Mouse (Mus musculus): Measurements from ENCODE around the gene Anks4b. TPM values are rescaled to one million over a fixed set of nuclear protein-coding genes. Genes with fewer than 3 reads are reported as not detected.

Gene Anks4b
- polyA plus RNA-seq, 1 experiment from 2014 or later, result 2.5 TPM

DNA sequence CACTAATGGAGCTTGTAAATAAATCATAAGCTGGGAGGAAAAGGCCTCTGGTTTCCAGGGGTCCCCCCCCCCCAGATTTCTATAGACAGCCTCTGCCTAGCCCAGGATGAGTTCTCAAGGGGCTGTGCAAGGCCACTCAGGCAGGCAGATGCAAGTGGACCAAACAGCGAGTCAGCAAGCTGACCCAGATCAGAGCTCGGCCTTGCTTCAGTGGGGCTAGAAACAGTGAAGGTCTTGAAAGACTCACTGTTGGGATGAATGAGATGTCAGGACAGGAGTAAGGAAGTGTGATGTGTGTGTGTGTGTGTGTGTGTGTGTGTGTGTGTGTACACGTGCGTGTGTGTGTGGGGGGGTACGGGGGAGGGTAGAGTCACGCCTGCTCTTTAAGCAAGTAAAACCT lies 19.2 kb downstream of the Anks4b start:
- 75% methylated on average over 6 of the region's 6 CpGs for WGBS
- no peaks in the 10 kb centered on the region for H3K9me3 ChIP-seq (replicated peaks; ENCODE audit: low read length)
- TF ChIP-seq CTCF (IDR thresholded peaks at IDR 0.05; ENCODE audit: low read depth), result no peak
- H3K4me2 ChIP-seq (ENCODE audit: low read length), result no peak overlapping the region
- ATAC-seq (replicated peaks; ENCODE audit: low FRiP score, low read depth), result no peak
- H3K27ac ChIP-seq, result no peak overlapping the region
- H3K27me3 ChIP-seq (ENCODE audit: insufficient read depth, low read length), result no peaks in the 10 kb centered on the region
- no peaks in the 10 kb centered on the region for H3K36me3 ChIP-seq (ENCODE audit: insufficient read depth, low read length)
- no peak overlapping the region for H3K9ac ChIP-seq (ENCODE audit: low read depth, low read length)
- DNase-seq (ENCODE audit: low spot score), result no peak
- no peak overlapping the region for H3K4me3 ChIP-seq (replicated peaks; ENCODE audit: low read depth, low read length)
- H3K4me1 ChIP-seq (replicated peaks; ENCODE audit: insufficient read depth, low read length), result no peaks in the 10 kb centered on the region

DNA sequence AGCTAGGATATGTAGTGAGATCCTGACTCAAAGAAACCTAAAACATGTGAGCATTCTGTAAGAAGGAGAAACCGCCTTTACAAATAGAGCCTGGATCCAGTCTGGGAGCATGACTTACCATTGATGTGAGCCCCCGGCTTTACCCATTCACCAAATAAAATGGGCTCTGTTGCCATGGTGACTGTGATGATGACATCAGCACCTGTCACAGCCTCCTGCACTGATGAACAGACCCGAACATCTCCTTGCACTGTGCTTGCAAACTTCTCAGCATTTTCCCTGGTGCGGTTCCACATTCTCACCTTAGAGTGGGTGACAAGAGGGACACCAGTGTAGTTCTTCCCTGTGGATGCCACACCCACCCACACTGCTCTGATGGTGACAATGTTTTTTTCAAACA lies 21.5 kb downstream of the Anks4b start:
- Histone ChIP-seq H3K4me3 (replicated peaks; ENCODE audit: low read depth, low read length) (no peak overlapping the region), H3K4me1 (replicated peaks; ENCODE audit: insufficient read depth, low read length) (no peaks in the 10 kb centered on the region), H3K9ac (ENCODE audit: low read depth, low read length) (no peak overlapping the region), H3K4me2 (ENCODE audit: low read length) (no peak overlapping the region), H3K27me3 (ENCODE audit: insufficient read depth, low read length) (no peaks in the 10 kb centered on the region), H3K27ac (no peak overlapping the region), H3K36me3 (ENCODE audit: insufficient read depth, low read length) (no peaks in the 10 kb centered on the region), H3K9me3 (replicated peaks; ENCODE audit: low read length) (no peaks in the 10 kb centered on the region)
- ATAC-seq (replicated peaks; ENCODE audit: low FRiP score, low read depth) (no peak), DNase-seq (ENCODE audit: low spot score) (no peak)
- 90% methylated on average over 4 of the region's 4 CpGs for WGBS
- no peak for TF ChIP-seq CTCF (IDR thresholded peaks at IDR 0.05; ENCODE audit: low read depth)

DNA sequence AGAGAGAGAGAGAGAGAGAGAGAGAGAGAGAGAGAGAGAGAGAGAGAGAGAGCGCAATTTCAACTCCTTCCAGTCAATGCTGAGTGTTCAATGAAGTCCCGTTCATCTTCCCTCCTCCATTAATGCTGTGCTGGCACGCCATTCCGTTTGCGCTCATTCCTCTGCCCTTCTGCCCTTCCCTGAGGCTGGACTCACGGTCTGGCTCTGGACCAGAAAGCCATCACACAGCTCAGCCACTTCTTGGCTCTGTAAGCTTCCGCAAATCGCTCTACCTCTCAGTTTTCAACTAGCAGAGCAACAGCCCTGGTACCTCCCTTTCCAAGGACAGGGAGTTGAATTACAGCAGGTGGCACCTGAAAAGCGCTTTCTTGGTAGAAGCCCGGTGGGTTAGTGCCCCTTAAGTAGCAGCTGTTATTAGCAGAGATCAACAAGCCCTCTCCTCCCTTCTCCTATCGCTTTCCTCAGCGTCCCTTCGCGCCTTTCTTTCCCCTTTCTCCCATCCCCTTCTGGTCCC lies 27.6 kb downstream of the Anks4b start:
- DNase-seq (ENCODE audit: low spot score) (peak; percentile 12), ATAC-seq (replicated peaks; ENCODE audit: low FRiP score, low read depth) (no peak)
- H3K4me1 ChIP-seq (replicated peaks; ENCODE audit: insufficient read depth, low read length), result 0 out of 2 replicates have a peak, but pooled peaks cover 2% of the 10 kb centered on the region
- no peaks in the 10 kb centered on the region for H3K36me3 ChIP-seq (ENCODE audit: insufficient read depth, low read length)
- H3K9me3 ChIP-seq (replicated peaks; ENCODE audit: low read length), result no peaks in the 10 kb centered on the region
- whole genome bisulfite sequencing, result 3% methylated on average over 14 of the region's 14 CpGs
- H3K9ac ChIP-seq (ENCODE audit: low read depth, low read length), result no peak overlapping the region
- peak overlapping the region; percentile 31 for H3K4me3 ChIP-seq (replicated peaks; ENCODE audit: low read depth, low read length)
- H3K27ac ChIP-seq, result no peak overlapping the region
- H3K27me3 ChIP-seq (ENCODE audit: insufficient read depth, low read length), result no peaks in the 10 kb centered on the region
- H3K4me2 ChIP-seq (ENCODE audit: low read length), result peak overlapping the region; percentile 56
- no peak for TF ChIP-seq CTCF (IDR thresholded peaks at IDR 0.05; ENCODE audit: low read depth)

DNA sequence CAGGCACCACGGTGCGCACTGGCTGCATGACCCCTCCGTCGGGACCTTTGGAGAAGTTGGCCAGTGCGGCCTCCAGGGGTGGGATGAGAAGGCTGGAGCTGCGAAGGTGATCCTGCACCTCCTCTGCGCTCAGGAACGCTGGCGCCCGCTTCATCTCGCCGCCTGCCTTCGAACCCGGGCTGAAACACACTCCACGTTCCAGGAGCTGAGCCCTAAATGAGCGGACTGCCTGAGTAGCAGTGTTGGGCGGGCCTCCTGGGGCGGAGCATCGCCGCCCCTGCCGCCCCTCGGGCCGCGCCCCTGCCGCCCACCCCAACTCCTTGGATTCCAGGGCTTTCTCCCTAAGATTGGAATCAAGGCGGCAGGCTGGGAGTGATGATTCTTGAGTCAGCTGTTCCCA lies 28.1 kb downstream of the Anks4b start, which contains the start of gene Crym:
TSS of gene Crym (minus strand) at position 341 of the 400 bp plus-strand sequence.
- ATAC-seq (replicated peaks; ENCODE audit: low FRiP score, low read depth) (no peak), DNase-seq (ENCODE audit: low spot score) (peak; percentile 34)
- Histone ChIP-seq H3K36me3 (ENCODE audit: insufficient read depth, low read length) (no peaks in the 10 kb centered on the region), H3K9ac (ENCODE audit: low read depth, low read length) (no peak within 1 kb of the TSS), H3K4me1 (replicated peaks; ENCODE audit: insufficient read depth, low read length) (0 out of 2 replicates have a peak, but pooled peaks cover 2% of the 10 kb centered on the region), H3K27ac (no peak within 1 kb of the TSS), H3K9me3 (replicated peaks; ENCODE audit: low read length) (no peaks in the 10 kb centered on the region), H3K4me3 (replicated peaks; ENCODE audit: low read depth, low read length) (peak within 1 kb of the TSS; percentile 31), H3K4me2 (ENCODE audit: low read length) (peak within 1 kb of the TSS; percentile 56), H3K27me3 (ENCODE audit: insufficient read depth, low read length) (no peaks in the 10 kb centered on the region)
- no peak for TF ChIP-seq CTCF (IDR thresholded peaks at IDR 0.05; ENCODE audit: low read depth)
- WGBS, result 4% methylated on average over 26 of the region's 26 CpGs

DNA sequence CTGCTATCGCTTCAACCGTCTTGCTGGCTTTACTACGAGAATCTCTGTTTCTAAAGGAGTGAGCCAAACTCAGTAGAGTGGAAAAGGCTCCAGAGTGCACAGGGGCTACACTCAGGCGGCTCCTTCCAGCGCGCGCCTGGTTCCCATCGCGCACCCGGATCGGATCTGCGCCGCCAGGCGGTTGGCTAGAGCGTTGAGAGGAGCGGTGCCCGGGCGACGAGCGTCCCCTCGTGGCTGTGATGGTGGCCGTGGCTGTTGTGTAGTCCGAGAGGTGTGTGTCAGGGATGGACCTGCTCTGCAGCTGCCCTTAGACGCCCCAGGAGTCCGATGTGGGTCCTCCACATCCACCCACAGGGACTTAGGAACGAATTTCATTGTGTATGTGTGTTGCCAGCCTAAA lies 30.1 kb downstream of the Anks4b start, which contains the start of gene Abca14:
TSS of gene Abca14 (plus strand) at position 173 of the 400 bp plus-strand sequence.
- peak; percentile 100 for TF ChIP-seq CTCF (IDR thresholded peaks at IDR 0.05; ENCODE audit: low read depth)
- WGBS, result 5% methylated on average over 26 of the region's 26 CpGs
- Histone ChIP-seq H3K27ac (no peak within 1 kb of the TSS), H3K4me1 (replicated peaks; ENCODE audit: insufficient read depth, low read length) (0 out of 2 replicates have a peak, but pooled peaks cover 2% of the 10 kb centered on the region), H3K9ac (ENCODE audit: low read depth, low read length) (no peak within 1 kb of the TSS), H3K36me3 (ENCODE audit: insufficient read depth, low read length) (no peaks in the 10 kb centered on the region), H3K9me3 (replicated peaks; ENCODE audit: low read length) (no peaks in the 10 kb centered on the region), H3K4me3 (replicated peaks; ENCODE audit: low read depth, low read length) (no peak within 1 kb of the TSS), H3K27me3 (ENCODE audit: insufficient read depth, low read length) (no peaks in the 10 kb centered on the region), H3K4me2 (ENCODE audit: low read length) (no peak within 1 kb of the TSS)
- DNase-seq (ENCODE audit: low spot score) (peak; percentile 86), ATAC-seq (replicated peaks; ENCODE audit: low FRiP score, low read depth) (peak; percentile 89)

DNA sequence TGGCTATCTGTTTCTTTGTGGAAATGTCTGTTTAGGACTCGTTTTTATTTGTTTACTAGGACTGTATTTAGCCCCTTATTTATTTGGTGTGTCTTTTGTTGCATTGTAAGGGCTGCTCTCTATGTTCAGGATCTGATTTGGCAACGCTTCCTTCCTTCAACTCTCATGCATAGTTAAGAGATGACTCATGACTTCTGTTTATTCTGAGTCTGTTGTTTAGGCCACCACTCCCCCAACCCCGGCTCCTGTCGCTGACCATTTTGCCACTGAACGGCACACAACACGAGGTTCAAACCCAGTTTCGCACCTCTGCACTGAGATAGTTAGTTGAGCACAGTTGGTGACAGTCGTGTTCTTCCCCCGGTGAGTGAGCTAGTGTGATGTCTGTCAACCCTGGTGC lies 32.3 kb downstream of the Anks4b start:
- no peaks in the 10 kb centered on the region for H3K36me3 ChIP-seq (ENCODE audit: insufficient read depth, low read length)
- no peak for TF ChIP-seq CTCF (IDR thresholded peaks at IDR 0.05; ENCODE audit: low read depth)
- WGBS, result 44% methylated on average over 9 of the region's 9 CpGs
- H3K9ac ChIP-seq (ENCODE audit: low read depth, low read length), result no peak overlapping the region
- H3K9me3 ChIP-seq (replicated peaks; ENCODE audit: low read length), result no peaks in the 10 kb centered on the region
- H3K27me3 ChIP-seq (ENCODE audit: insufficient read depth, low read length), result no peaks in the 10 kb centered on the region
- no peak overlapping the region for H3K4me3 ChIP-seq (replicated peaks; ENCODE audit: low read depth, low read length)
- ATAC-seq (replicated peaks; ENCODE audit: low FRiP score, low read depth) (no peak), DNase-seq (ENCODE audit: low spot score) (peak; percentile 39)
- H3K4me2 ChIP-seq (ENCODE audit: low read length), result no peak overlapping the region
- no peak overlapping the region for H3K27ac ChIP-seq
- H3K4me1 ChIP-seq (replicated peaks; ENCODE audit: insufficient read depth, low read length), result 0 out of 2 replicates have a peak, but pooled peaks cover 2% of the 10 kb centered on the region

DNA sequence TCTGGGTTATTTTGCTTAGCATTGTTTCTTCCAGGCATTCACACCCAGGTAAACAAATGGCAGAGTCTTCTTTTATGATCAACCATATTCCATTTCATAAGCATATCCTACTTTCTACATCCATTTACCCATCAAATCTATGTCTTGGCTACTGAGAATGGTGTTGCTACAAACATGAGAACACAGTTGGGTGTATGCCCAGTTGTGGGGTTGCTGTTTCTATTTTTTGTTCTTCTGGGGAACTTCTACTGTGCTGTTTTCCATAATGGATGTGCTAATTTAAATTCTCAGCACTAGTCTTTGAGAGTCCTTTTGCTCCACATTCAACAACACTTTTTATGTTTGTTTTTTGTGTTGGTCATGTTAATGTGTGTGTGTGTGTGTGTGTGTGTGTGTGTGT lies 54.9 kb downstream of the Anks4b start:
- H3K9ac ChIP-seq (ENCODE audit: low read depth, low read length), result no peak overlapping the region
- DNase-seq (ENCODE audit: low spot score), result no peak

More for the DNA sequence above, 54.9 kb downstream of the Anks4b start:
- TF ChIP-seq CTCF (IDR thresholded peaks at IDR 0.05; ENCODE audit: low read depth), result no peak
- H3K4me3 ChIP-seq (replicated peaks; ENCODE audit: low read depth, low read length), result no peak overlapping the region
- H3K36me3 ChIP-seq (ENCODE audit: insufficient read depth, low read length), result no peaks in the 10 kb centered on the region
- no peaks in the 10 kb centered on the region for H3K9me3 ChIP-seq (replicated peaks; ENCODE audit: low read length)
- no peak overlapping the region for H3K4me2 ChIP-seq (ENCODE audit: low read length)
- H3K4me1 ChIP-seq (replicated peaks; ENCODE audit: insufficient read depth, low read length), result no peaks in the 10 kb centered on the region
- H3K27me3 ChIP-seq (ENCODE audit: insufficient read depth, low read length), result no peaks in the 10 kb centered on the region
- H3K27ac ChIP-seq, result no peak overlapping the region
- no peak for ATAC-seq (replicated peaks; ENCODE audit: low FRiP score, low read depth)

Other genes with a start within 250 kb of the Anks4b start
- gene Dnah3, start 78.6 kb upstream of the Anks4b start, polyA plus RNA-seq (2015; fragmentation: Nextera tagmentation; extraction: Ambion mirVana), result 0.01 TPM in 2 replicates
- gene Tmem159, start 71.5 kb upstream of the Anks4b start, polyA plus RNA-seq (2015; fragmentation: Nextera tagmentation; extraction: Ambion mirVana), result 43.3 and 43.4 TPM in 2 replicates
- 0.06 TPM in 1 of 2 replicates, not detected in the other for gene Zp2, start 28.6 kb upstream of the Anks4b start, polyA plus RNA-seq (2015; fragmentation: Nextera tagmentation; extraction: Ambion mirVana)
- 41.6 and 43.3 TPM in 2 replicates for gene Crym, start 28.3 kb downstream of the Anks4b start, polyA plus RNA-seq (2015; fragmentation: Nextera tagmentation; extraction: Ambion mirVana)
- gene Abca14, start 30.1 kb downstream of the Anks4b start, polyA plus RNA-seq (2015; fragmentation: Nextera tagmentation; extraction: Ambion mirVana), result 0.17 and 0.20 TPM in 2 replicates
- not detected in 2 replicates for gene Abca15, start 154.8 kb downstream of the Anks4b start, polyA plus RNA-seq (2015; fragmentation: Nextera tagmentation; extraction: Ambion mirVana)
- not detected in 2 replicates for gene Abca16, start 235.8 kb downstream of the Anks4b start, polyA plus RNA-seq (2015; fragmentation: Nextera tagmentation; extraction: Ambion mirVana)

Measured in kidney, postnatal 0 days (tissue).